Mouse (Mus musculus): ENCODE measurements around the gene Smim13.

- no peak for TF ChIP-seq CTCF (IDR thresholded peaks at IDR 0.05; ENCODE audit: borderline replicate concordance, insufficient read depth, low read depth, low read length)
- TF ChIP-seq POLR2A (IDR thresholded peaks at IDR 0.05; ENCODE audit: borderline replicate concordance, insufficient read depth, low read length): no peak
Observed at GRCm38 (mm10) chr13:41216236-41216635, 33.4 kb upstream of the Smim13 start.

Data from cerebellum, adult 2 months (tissue).